Mouse (Mus musculus) neural tube, embryonic 15.5 days (tissue): Measurements from ENCODE around the gene Nol3. TPM values are rescaled to one million over a fixed set of nuclear protein-coding genes. Genes with fewer than 3 reads are reported as not detected.
"Not testable (repeated sequence)": the region's sequence is repeated elsewhere in the genome, so short reads cannot be mapped to it uniquely, and the experiment has no call there.

Experiments used
- ATAC-seq: fragments of 200-750 bp; cut with Nextera tagmentation; 2 replicates; pipeline ENCODE4 v1.8.0; 2017; ENCODE audit warnings: mild to moderate bottlenecking, moderate TSS enrichment, moderate library complexity; ENCODE audit not compliant: low FRiP score
- H3K27ac ChIP-seq: fragments of 300-500 bp; sonication (generic); replicated peaks from 2 replicates; pipeline ENCODE4 v1.5.1; 2015; ENCODE audit warnings: mild to moderate bottlenecking, inconsistent platforms
- H3K27me3 ChIP-seq: fragments of 300-500 bp; sonication (generic); replicated peaks from 2 replicates; pipeline ENCODE4 v1.6.1; 2015; ENCODE audit warnings: inconsistent platforms
- H3K36me3 ChIP-seq: fragments of 300-500 bp; sonication (generic); 2 replicates; pipeline ENCODE4 v1.6.1; 2015; ENCODE audit warnings: inconsistent platforms
- H3K4me1 ChIP-seq: fragments of 300-500 bp; sonication (generic); 2 replicates; pipeline ENCODE4 v1.6.1; 2015; ENCODE audit warnings: inconsistent platforms
- H3K4me2 ChIP-seq: fragments of 300-500 bp; sonication (generic); 2 replicates; pipeline ENCODE4 v1.6.1; 2015; ENCODE audit warnings: inconsistent platforms, mild to moderate bottlenecking, moderate library complexity
- H3K4me3 ChIP-seq: fragments of 300-500 bp; sonication (generic); replicated peaks from 2 replicates; pipeline ENCODE4 v1.5.1; 2015; ENCODE audit warnings: mild to moderate bottlenecking, inconsistent platforms
- H3K9ac ChIP-seq: fragments of 300-500 bp; sonication (generic); replicated peaks from 2 replicates; pipeline ENCODE4 v1.6.1; 2015; ENCODE audit warnings: mild to moderate bottlenecking, inconsistent platforms
- H3K9me3 ChIP-seq: fragments of 300-500 bp; sonication (generic); replicated peaks from 2 replicates; pipeline ENCODE4 v1.6.1; 2016; ENCODE audit warnings: inconsistent platforms
- WGBS: fragments of 180-500 bp; shearing (Covaris S2); methylation state at CpG from one replicate; pipeline ENCODE4 v1.1.7; 2015; ENCODE audit warnings: mixed read lengths; 5-methylcytosine and 5-hydroxymethylcytosine counted together
- polyA plus RNA-seq: library from polyadenylated mRNA; unstranded; fragments of >200 nt; fragmentation: Nextera tagmentation; extraction: Ambion mirVana; gene quantifications from 2 replicates; pipeline ENCODE4 v1.2.1, GENCODE M21; 2015

The Nol3 gene
- polyA plus RNA-seq, 1 experiment from 2014 or later, result 6.2 TPM

DNA sequence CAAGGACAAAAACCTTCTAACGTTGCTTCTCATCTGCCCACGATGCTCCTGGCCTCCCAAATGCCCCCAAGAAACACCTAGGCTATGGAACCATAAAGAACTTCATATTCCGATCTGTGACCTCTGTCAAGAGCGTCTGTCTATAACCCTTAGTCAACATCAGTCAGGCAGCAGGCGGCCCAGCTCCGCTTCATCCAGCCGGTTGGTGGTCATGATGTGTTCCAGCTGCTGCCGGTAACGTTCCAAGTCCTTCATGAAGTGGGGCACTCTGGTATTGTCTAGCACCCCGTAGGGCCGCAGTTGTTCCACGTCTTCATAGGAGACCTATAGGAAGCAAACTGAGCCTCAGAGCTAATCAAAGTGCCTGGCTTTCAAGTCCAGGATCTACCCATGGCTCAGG, 5.9 kb downstream of the Nol3 start:
- Histone ChIP-seq H3K9ac (no peak overlapping the region), H3K4me1 (peaks cover 44% of the 10 kb centered on the region), H3K4me3 (no peak overlapping the region), H3K27me3 (peaks cover 38% of the 10 kb centered on the region), H3K9me3 (no peaks in the 10 kb centered on the region), H3K36me3 (peaks cover 47% of the 10 kb centered on the region), H3K27ac (no peak overlapping the region), H3K4me2 (no peak overlapping the region)
- WGBS, result 90% methylated on average over 12 of the region's 12 CpGs
- ATAC-seq, result no peak

DNA sequence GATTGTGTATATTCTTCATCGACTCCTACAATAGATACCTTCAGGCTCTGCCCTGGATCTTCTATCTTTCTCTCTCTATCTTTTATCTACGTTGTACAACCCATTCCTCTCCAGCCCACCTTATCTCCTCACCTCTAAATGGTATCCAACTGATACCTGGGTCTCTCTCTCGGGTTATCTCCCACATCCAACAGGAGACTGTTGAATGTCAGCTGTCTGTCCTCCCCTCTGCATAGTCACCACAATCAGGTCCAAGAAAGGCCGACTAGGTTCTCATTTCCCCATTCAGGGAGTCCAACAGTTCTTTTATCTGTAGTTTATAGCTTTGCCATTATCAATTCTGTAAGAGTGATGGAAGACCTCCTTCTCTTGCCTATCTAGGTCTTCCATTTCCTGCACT, 6.3 kb downstream of the Nol3 start:
- Histone ChIP-seq H3K9me3 (no peaks in the 10 kb centered on the region), H3K9ac (no peak overlapping the region), H3K36me3 (peaks cover 47% of the 10 kb centered on the region), H3K4me3 (no peak overlapping the region), H3K4me2 (no peak overlapping the region), H3K4me1 (peaks cover 44% of the 10 kb centered on the region), H3K27ac (no peak overlapping the region), H3K27me3 (peaks cover 34% of the 10 kb centered on the region)
- WGBS, result 91% methylated on average over 4 of the region's 4 CpGs
- ATAC-seq, result no peak

DNA sequence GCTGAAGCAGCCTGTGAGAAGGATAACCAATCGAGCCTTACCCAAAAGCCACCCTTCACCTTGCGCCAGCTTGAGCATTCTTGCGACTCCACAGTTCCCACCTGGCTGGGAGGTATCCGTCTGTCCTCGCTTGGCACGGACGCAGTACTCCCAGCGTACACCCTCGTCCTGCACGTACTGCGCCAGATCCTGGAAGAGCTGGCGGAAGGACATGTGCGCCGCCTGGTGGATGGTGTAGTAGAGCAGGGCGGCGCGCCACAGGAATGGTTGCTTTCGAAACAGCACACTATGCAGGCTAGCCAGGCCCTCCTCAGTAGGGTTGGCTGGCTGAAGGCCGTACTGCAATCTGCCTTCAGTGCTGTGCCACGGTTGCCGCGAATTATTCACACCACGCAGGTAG, 7.1 kb downstream of the Nol3 start:
- peaks cover 25% of the 10 kb centered on the region for H3K27me3 ChIP-seq
- no peak overlapping the region for H3K27ac ChIP-seq
- H3K4me1 ChIP-seq, result peaks cover 52% of the 10 kb centered on the region
- H3K36me3 ChIP-seq, result peaks cover 47% of the 10 kb centered on the region
- ATAC-seq, result no peak
- 28% methylated on average over 23 of the region's 23 CpGs for WGBS
- no peak overlapping the region for H3K4me3 ChIP-seq
- no peak overlapping the region for H3K9ac ChIP-seq
- no peak overlapping the region for H3K4me2 ChIP-seq
- no peaks in the 10 kb centered on the region for H3K9me3 ChIP-seq

- no peak for ATAC-seq
- H3K27ac ChIP-seq, result no peak overlapping the region
- H3K36me3 ChIP-seq, result peaks cover 39% of the 10 kb centered on the region
- peaks cover 59% of the 10 kb centered on the region for H3K4me1 ChIP-seq
- H3K9ac ChIP-seq, result no peak overlapping the region
- no peak overlapping the region for H3K4me3 ChIP-seq
- 34% methylated on average over 12 of the region's 12 CpGs for WGBS
- H3K4me2 ChIP-seq, result peak overlapping the region; percentile 77; the same call in 1 of the 2 replicates
- no peaks in the 10 kb centered on the region for H3K9me3 ChIP-seq
- H3K27me3 ChIP-seq, result peaks cover 2% of the 10 kb centered on the region
These were observed 9.6 kb downstream of the Nol3 start for GRCm38 (mm10) chr8:105285514-105285913.

GRCm38 (mm10) chr8:105286907-105287306, 11.0 kb downstream of the Nol3 start:
- Histone ChIP-seq H3K4me3 (peak overlapping the region; percentile 8; the same call in 1 of the 2 replicates), H3K9ac (no peak overlapping the region), H3K9me3 (no peaks in the 10 kb centered on the region), H3K4me1 (peaks cover 64% of the 10 kb centered on the region), H3K27me3 (no peaks in the 10 kb centered on the region; the same call in 1 of the 2 replicates), H3K36me3 (peaks cover 30% of the 10 kb centered on the region), H3K27ac (no peak overlapping the region), H3K4me2 (peak overlapping the region; percentile 77)
- ATAC-seq, result no peak
- 92% methylated on average over 4 of the region's 4 CpGs for WGBS

GRCm38 (mm10) chr8:105288231-105288630, 12.3 kb downstream of the Nol3 start:
- H3K27me3 ChIP-seq, result no peaks in the 10 kb centered on the region
- peak overlapping the region; percentile 94 for H3K27ac ChIP-seq
- ATAC-seq, result no peak
- peak overlapping the region; percentile 58 for H3K4me3 ChIP-seq
- peaks cover 62% of the 10 kb centered on the region for H3K4me1 ChIP-seq
- 78% methylated on average over 5 of the region's 5 CpGs for WGBS
- H3K9me3 ChIP-seq, result no peaks in the 10 kb centered on the region
- H3K36me3 ChIP-seq, result peaks cover 16% of the 10 kb centered on the region
- H3K4me2 ChIP-seq, result peak overlapping the region; percentile 77
- peak overlapping the region; percentile 61 for H3K9ac ChIP-seq

- under 1% methylated on average over 53 of the region's 53 CpGs for WGBS
- Histone ChIP-seq H3K9ac (peak overlapping the region; percentile 61), H3K27ac (peak overlapping the region; percentile 94), H3K27me3 (no peaks in the 10 kb centered on the region), H3K9me3 (no peaks in the 10 kb centered on the region), H3K4me1 (peaks cover 57% of the 10 kb centered on the region), H3K4me2 (peak overlapping the region; percentile 77), H3K36me3 (peaks cover 10% of the 10 kb centered on the region; the same call in 1 of the 2 replicates), H3K4me3 (peak overlapping the region; percentile 58)
- peak; percentile 94 for ATAC-seq
These were observed 13.2 kb downstream of the Nol3 start for GRCm38 (mm10) chr8:105288958-105289732.

GRCm38 (mm10) chr8:105289805-105290460, 14.0 kb downstream of the Nol3 start, which contains the start of gene 4931428F04Rik:
Gene 4931428F04Rik (minus strand): TSS chr8:105289864.
- peak; percentile 23 for ATAC-seq
- peak within 1 kb of the TSS; percentile 94 for H3K27ac ChIP-seq
- peak within 1 kb of the TSS; percentile 61 for H3K9ac ChIP-seq
- H3K4me1 ChIP-seq, result peaks cover 56% of the 10 kb centered on the region
- H3K4me2 ChIP-seq, result peak within 1 kb of the TSS; percentile 77
- H3K9me3 ChIP-seq, result no peaks in the 10 kb centered on the region
- peak within 1 kb of the TSS; percentile 58 for H3K4me3 ChIP-seq
- no peaks in the 10 kb centered on the region for H3K27me3 ChIP-seq
- H3K36me3 ChIP-seq, result peaks cover 9% of the 10 kb centered on the region; the same call in 1 of the 2 replicates
- under 1% methylated on average over 34 of the region's 43 CpGs for WGBS

GRCm38 (mm10) chr8:105290554-105291314, 14.8 kb downstream of the Nol3 start:
- Histone ChIP-seq H3K4me1 (peaks cover 48% of the 10 kb centered on the region), H3K9me3 (no peaks in the 10 kb centered on the region), H3K4me2 (peak overlapping the region; percentile 77), H3K4me3 (peak overlapping the region; percentile 58), H3K27ac (no peak overlapping the region), H3K27me3 (no peaks in the 10 kb centered on the region; the same call in 1 of the 2 replicates), H3K36me3 (0 out of 2 replicates have a peak, but pooled peaks cover 3% of the 10 kb centered on the region), H3K9ac (peak overlapping the region; percentile 61)
- ATAC-seq, result no peak
- 8% methylated on average over 31 of the region's 31 CpGs for WGBS

DNA sequence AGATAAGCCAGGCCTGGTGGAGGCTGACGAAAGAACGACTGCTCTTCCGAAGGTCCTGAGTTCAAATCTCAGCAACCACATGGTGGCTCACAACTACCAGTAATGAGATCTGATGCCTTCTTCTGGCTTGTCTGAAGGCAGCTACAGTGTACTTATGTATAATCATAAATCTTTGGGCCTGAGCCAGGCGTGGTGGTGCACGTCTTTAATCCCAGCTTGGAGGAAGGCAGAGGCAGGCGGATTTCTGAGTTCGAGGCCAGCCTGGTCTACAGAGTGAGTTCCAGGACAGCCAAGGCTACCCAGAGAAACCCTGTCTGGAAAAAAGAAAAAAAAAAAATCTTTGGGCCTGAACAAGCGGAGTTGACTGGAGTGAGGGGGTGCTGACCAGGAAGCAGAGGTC, 15.4 kb downstream of the Nol3 start:
- H3K4me3 ChIP-seq, ATAC-seq, H3K9ac ChIP-seq, H3K27me3 ChIP-seq, H3K27ac ChIP-seq, H3K9me3 ChIP-seq, H3K36me3 ChIP-seq: not testable (repeated sequence)
- 90% methylated on average over 8 of the region's 8 CpGs for WGBS
- 0 out of 2 replicates have a peak overlapping the region, but pooled peaks have one; percentile 77 for H3K4me2 ChIP-seq
- peaks cover 41% of the 10 kb centered on the region for H3K4me1 ChIP-seq

DNA sequence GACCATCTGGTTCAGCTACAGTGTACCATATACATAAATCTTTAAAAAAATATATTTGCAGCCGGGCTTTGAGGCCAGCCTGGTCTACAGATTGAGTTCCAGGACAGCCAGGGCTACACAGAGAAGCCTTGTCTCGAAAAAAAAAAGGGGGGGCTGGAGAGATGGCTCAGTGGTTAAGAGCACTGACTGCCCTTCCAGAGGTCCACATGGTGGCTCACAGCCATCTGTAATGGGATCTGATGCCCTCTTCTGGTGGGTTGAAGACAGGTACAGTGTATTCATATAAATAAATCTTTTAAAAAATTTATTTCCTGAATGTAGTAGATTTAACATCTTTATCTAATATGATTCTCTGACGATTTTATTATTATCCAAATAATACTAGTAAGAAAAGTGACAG, 15.9 kb downstream of the Nol3 start:
- not testable (repeated sequence) for H3K27me3 ChIP-seq, H3K9me3 ChIP-seq, ATAC-seq, H3K36me3 ChIP-seq, H3K9ac ChIP-seq, H3K4me3 ChIP-seq, H3K27ac ChIP-seq, H3K4me2 ChIP-seq
- WGBS, result 70% methylated on average over 3 of the region's 3 CpGs
- H3K4me1 ChIP-seq, result peaks cover 38% of the 10 kb centered on the region
